In genomic region chrX:134963305-134964094, GRCm38 (mm10) we compare ENCODE assay signal across 8 mouse cellular contexts. TPM values are rescaled to one million over a fixed set of nuclear protein-coding genes. Genes with fewer than 3 reads are reported as not detected.
DNase-seq lines count a peak whose midpoint lies in the region; ATAC-seq lines count a peak whose summit lies in the region.

No protein-coding gene starts in this region.

- H3K4me3 ChIP-seq in forebrain, embryonic 10.5 days: peak overlapping the region; percentile 46
- H3K4me3 ChIP-seq in heart, embryonic 15.5 days: peak overlapping the region; percentile 42
- H3K4me3 ChIP-seq in liver, embryonic 11.5 days (ENCODE audit: low read depth, low read length): peak overlapping the region; percentile 36

- WGBS in forebrain, embryonic 10.5 days: 52% methylated on average over 37 of the region's 53 CpGs
- 51% methylated on average over 34 of the region's 53 CpGs for WGBS in heart, embryonic 15.5 days
- WGBS in liver, embryonic 11.5 days: 55% methylated on average over 42 of the region's 53 CpGs

- peak; percentile 83 for ATAC-seq in heart, embryonic 15.5 days (replicated peaks; ENCODE audit: insufficient number of reproducible peaks, insufficient read depth, low FRiP score, low read depth)
- peak; percentile 86 for ATAC-seq in liver, embryonic 11.5 days (replicated peaks; ENCODE audit: low FRiP score)
- peak; percentile 68 for ATAC-seq in monocyte, adult 5-6 weeks (replicated peaks; ENCODE audit: insufficient number of reproducible peaks, low FRiP score, low TSS enrichment, poor library complexity, severe bottlenecking)

- H3K4me1 ChIP-seq in forebrain, embryonic 10.5 days: no peaks in the 10 kb centered on the region; the same call in 1 of the 2 replicates
- H3K4me1 ChIP-seq in heart, embryonic 15.5 days (replicated peaks): no peaks in the 10 kb centered on the region
- H3K4me1 ChIP-seq in liver, embryonic 11.5 days (replicated peaks; ENCODE audit: control insufficient read depth, insufficient read depth, low read length): no peaks in the 10 kb centered on the region

- H3K4me2 ChIP-seq in heart, embryonic 15.5 days: peak overlapping the region; percentile 62
- peak overlapping the region; percentile 55 for H3K4me2 ChIP-seq in liver, embryonic 11.5 days

- H3K9me3 ChIP-seq in forebrain, embryonic 10.5 days: peaks cover 12% of the 10 kb centered on the region
- no peaks in the 10 kb centered on the region for H3K9me3 ChIP-seq in heart, embryonic 15.5 days (replicated peaks)
- H3K9me3 ChIP-seq in liver, embryonic 11.5 days (ENCODE audit: control insufficient read depth, low read length): no peaks in the 10 kb centered on the region

- peak; percentile 85 for DNase-seq in CD4-positive helper T cell, adult 2 months (ENCODE audit: low read depth, low spot score)
- peak; percentile 20 for DNase-seq in c-Kit-negative CD71-positive TER-119-positive erythroid progenitor cells, embryonic 14.5 days (ENCODE audit: low read depth, low spot score)
- peak; percentile 66 for DNase-seq in forebrain, embryonic 10.5 days (ENCODE audit: extremely low spot score, low spot score)
- DNase-seq in kidney, postnatal 10 days: peak; percentile 74
- DNase-seq in liver, embryonic 11.5 days (ENCODE audit: low spot score): peak; percentile 41
- DNase-seq in spleen, postnatal 4 days (ENCODE audit: low spot score in 2 of 2): peak; percentile 50 to 71

- H3K9ac ChIP-seq in heart, embryonic 15.5 days: no peak overlapping the region
- no peak overlapping the region for H3K9ac ChIP-seq in liver, embryonic 11.5 days (ENCODE audit: low read depth, low read length)

- peaks cover 77% of the 10 kb centered on the region for H3K27me3 ChIP-seq in forebrain, embryonic 10.5 days (ENCODE audit: poor library complexity, severe bottlenecking)
- H3K27me3 ChIP-seq in heart, embryonic 15.5 days: no peaks in the 10 kb centered on the region
- H3K27me3 ChIP-seq in liver, embryonic 11.5 days (replicated peaks; ENCODE audit: control insufficient read depth, insufficient read depth, low read length): no peaks in the 10 kb centered on the region; the same call in 1 of the 2 replicates

- H3K27ac ChIP-seq in forebrain, embryonic 10.5 days: peak overlapping the region; percentile 71
- no peak overlapping the region for H3K27ac ChIP-seq in heart, embryonic 15.5 days
- H3K27ac ChIP-seq in liver, embryonic 11.5 days (ENCODE audit: low read depth, low read length): no peak overlapping the region

- H3K36me3 ChIP-seq in forebrain, embryonic 10.5 days (replicated peaks): no peaks in the 10 kb centered on the region
- H3K36me3 ChIP-seq in heart, embryonic 15.5 days: no peaks in the 10 kb centered on the region
- no peaks in the 10 kb centered on the region for H3K36me3 ChIP-seq in liver, embryonic 11.5 days (ENCODE audit: control insufficient read depth, insufficient read depth, low read length)

RNA-seq across cellular contexts. Expression of gene Nxf2, which starts 1.1 kb away (rescaled TPM):
- 0.23 and 0.48 TPM in 2 replicates for polyA plus RNA-seq in forebrain, embryonic 10.5 days (2016; fragmentation: Nextera tagmentation; extraction: Ambion mirVana)
- polyA plus RNA-seq in heart, embryonic 15.5 days (2015; fragmentation: Nextera tagmentation; extraction: Ambion mirVana): 0.29 and 0.42 TPM in 2 replicates
- polyA plus RNA-seq in liver, embryonic 11.5 days (2014; fragmentation: Nextera tagmentation; extraction: Ambion mirVana): 0.73 and 0.77 TPM in 2 replicates
- total RNA-seq in monocyte, adult 5-6 weeks (2017): 1.5 TPM in 1 of 3 replicates, not detected in the others

RNA-seq across cellular contexts. Expression of gene Zmat1, which starts 45.5 kb away (rescaled TPM):
- 4.0 and 4.3 TPM in 2 replicates for polyA plus RNA-seq in forebrain, embryonic 10.5 days (2016; fragmentation: Nextera tagmentation; extraction: Ambion mirVana)
- polyA plus RNA-seq in heart, embryonic 15.5 days (2015; fragmentation: Nextera tagmentation; extraction: Ambion mirVana): 7.7 and 9.6 TPM in 2 replicates
- polyA plus RNA-seq in liver, embryonic 11.5 days (2014; fragmentation: Nextera tagmentation; extraction: Ambion mirVana): 3.2 and 3.3 TPM in 2 replicates
- total RNA-seq in monocyte, adult 5-6 weeks (2017): 1.8 to 4.6 TPM (median 3.4 TPM) in 3 replicates

Comparison
In these comparisons a context has a peak if more than half of its experiments do, and no peak if none do; other contexts are left out.
1. DNase-seq: peak in every context shown above with its lines; median percentile 85 in CD4-positive helper T cell, adult 2 months; 74 in kidney, postnatal 10 days; 66 in forebrain, embryonic 10.5 days; 60 in spleen, postnatal 4 days; 41 in liver, embryonic 11.5 days; 20 in c-Kit-negative CD71-positive TER-119-positive erythroid progenitor cells, embryonic 14.5 days.